Mouse (Mus musculus) retina, postnatal 1 day (tissue): ENCODE results near the gene Fbxl17.

Experiments
- DNase-seq: peaks from one replicate; pipeline ENCODE4 v3.0.0-alpha.2; 2012

Fbxl17 gene

DNA sequence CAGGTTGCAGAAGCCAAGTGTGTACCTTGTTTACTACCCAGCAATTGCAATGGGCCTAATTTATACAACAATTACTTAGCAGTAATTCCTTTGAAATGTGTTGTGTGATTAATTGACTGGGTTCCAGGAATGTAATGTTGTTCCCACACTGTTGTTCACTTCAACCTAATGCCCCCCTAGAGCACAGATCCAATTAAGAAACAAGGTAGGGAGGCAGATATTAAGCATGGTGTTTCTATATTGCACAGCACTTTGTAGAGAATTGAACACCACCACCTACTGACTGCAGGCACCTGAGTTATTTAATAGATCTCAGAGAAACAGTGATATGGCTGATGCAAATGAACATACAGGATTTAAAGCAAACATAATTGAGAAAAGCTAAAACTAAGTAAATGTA is 226.9 kb downstream of the Fbxl17 start:
- no peak for DNase-seq

DNA sequence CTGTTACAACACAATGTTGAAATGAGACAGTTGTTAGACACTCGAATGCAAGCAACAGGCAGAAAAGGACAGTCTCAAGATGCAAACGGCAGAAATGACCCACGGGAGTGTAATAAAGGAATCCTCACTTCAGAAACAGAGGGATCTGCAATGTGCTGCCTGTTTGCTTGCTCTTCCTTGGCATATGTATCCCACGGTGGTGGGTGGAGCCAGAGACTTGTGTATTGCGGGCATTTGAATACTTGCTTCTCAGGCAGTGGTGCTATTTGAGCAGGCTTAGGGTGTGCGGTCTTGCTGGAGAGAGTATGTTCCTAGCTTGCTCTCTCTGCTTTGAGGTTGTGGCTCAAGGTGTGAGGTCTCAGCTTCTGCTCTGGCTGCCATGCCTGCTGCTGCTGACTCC is 228.8 kb downstream of the Fbxl17 start:
- no peak for DNase-seq

- no peak for DNase-seq
Observed at GRCm38 (mm10) chr17:63270513-63270912, 229.3 kb downstream of the Fbxl17 start.

- DNase-seq: no peak
Observed at GRCm38 (mm10) chr17:63262674-63263073, 237.1 kb downstream of the Fbxl17 start.

DNA sequence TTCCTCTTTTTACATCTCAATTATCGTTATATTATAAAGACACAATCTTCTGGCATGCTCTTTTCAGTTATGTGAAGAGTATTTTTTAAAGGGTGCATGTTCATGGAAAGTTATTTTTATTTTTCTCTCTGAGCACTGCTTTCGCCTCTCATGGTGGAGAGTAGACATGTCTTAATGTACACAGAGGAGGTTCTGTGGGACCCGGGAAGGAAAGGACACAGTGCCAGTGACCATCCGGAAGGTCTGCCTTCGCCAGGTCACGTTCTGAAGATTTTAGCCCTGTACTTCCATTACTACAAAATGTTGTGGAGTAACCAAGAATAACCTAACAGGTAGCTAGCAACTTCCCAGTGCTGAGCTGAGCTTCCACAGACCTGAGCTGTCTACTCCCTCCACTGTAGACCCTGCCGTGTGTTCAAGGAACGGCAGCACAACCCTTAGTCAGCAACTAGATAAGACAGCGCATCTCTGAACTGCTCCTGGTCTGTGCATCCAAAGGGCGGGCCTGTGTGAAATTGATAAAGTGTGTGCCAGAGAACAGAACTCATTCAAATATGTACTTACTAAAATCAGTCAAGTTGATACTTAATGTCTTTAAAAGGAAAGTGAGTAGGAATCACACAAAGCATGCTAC is 238.2 kb downstream of the Fbxl17 start:
- no peak for DNase-seq

- DNase-seq: no peak
Observed at GRCm38 (mm10) chr17:63259091-63259490, 240.7 kb downstream of the Fbxl17 start.

GRCm38 (mm10) chr17:63246144-63246619 is 253.6 kb downstream of the Fbxl17 start:
- no peak for DNase-seq

DNA sequence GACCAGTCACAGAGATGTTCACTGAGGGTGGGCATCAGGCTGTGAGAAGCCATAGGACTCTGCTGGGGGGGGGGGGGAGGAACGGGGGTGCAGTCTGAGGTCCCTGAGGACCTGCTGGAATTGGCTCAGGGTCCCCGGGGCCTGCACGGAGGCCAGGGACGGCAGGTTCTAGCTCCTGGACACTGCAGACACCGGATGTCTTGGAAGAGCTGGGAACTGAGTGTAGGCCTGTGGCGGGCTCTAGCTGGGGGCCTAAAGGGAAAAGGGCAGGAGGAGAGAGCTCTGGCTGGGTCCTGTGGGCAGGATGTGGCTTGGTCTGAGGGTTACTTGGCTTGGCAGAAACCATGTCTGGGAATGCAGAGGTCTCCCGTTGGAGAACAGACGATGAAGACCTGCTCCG is 254.3 kb downstream of the Fbxl17 start:
- no peak for DNase-seq

- DNase-seq: no peak
Observed at GRCm38 (mm10) chr17:63242761-63243160, 257.1 kb downstream of the Fbxl17 start.

GRCm38 (mm10) chr17:63240731-63241106 is 259.1 kb downstream of the Fbxl17 start:
- DNase-seq: no peak

- DNase-seq: peak; percentile 11
Observed at GRCm38 (mm10) chr17:63240021-63240730, 259.6 kb downstream of the Fbxl17 start.

- DNase-seq: no peak
Observed at GRCm38 (mm10) chr17:63236846-63237245, 263.0 kb downstream of the Fbxl17 start.

- DNase-seq: no peak
Observed at GRCm38 (mm10) chr17:63236221-63236620, 263.6 kb downstream of the Fbxl17 start.

- DNase-seq: no peak
Observed at GRCm38 (mm10) chr17:63235821-63236220, 264.0 kb downstream of the Fbxl17 start.

- DNase-seq: peak; percentile 85
Observed at GRCm38 (mm10) chr17:63229111-63229510, 270.7 kb downstream of the Fbxl17 start.

- no peak for DNase-seq
Observed at GRCm38 (mm10) chr17:63226380-63226779, 273.4 kb downstream of the Fbxl17 start.

DNA sequence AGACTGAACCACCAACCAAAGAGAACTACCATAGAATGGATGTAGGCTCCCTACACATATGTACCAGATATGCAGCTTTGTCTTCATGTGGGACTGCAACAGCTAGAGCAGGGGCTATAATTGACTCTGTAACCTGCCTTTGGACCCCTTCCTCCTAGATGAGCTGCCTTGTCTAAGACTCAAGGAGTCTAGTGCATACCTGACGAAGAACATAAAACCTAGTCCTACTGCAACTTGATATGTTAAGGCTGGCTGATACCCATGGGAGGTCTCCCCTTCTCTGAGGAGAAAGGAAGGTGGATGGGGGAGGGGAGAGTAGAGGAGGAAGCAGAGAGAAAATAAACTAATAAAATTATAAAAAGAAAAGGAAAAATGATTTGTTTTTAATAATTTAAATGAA is 273.9 kb downstream of the Fbxl17 start:
- no peak for DNase-seq

DNA sequence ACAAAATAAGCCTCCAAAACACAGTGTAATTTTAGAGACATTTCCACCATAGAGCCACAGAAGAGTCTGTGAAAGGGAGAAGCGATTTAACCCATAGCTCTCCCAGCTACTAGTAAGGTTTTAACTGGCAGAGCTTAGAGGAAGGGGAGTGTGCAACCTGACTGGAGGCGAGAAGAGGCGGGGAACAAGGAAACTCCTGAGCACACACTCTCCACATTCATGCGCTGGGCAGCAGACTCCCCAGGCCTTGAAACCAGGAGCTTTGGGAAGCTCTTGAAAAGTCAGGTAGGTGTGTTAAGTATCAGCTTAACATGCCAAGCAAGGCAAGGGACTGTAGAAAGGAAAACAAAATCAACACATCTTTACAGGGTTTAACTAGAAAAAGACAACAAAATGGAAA is 276.1 kb downstream of the Fbxl17 start:
- DNase-seq: no peak

- no peak for DNase-seq
Observed at GRCm38 (mm10) chr17:63221632-63222031, 278.2 kb downstream of the Fbxl17 start.

- peak; percentile 18 for DNase-seq
Observed at GRCm38 (mm10) chr17:63220821-63221220, 279.0 kb downstream of the Fbxl17 start.

DNA sequence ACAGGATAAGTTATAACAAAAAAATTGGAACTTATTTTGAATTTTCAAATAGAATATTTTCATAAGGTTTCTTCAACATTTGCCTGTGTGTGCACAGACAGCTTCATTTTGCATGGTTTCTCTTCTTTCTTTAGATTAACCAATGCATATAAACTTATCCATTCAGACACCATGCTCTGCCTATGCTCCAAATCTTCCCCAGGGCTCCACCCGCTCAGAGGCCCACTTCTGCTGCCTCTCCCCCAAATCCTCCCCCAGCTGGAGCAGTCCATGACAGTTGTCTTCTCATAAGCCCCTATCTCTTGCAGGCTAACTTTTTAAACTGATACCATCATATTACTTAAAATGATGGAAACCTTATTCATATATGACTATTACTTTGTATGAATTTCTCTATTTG is 282.8 kb downstream of the Fbxl17 start:
- no peak for DNase-seq

DNA sequence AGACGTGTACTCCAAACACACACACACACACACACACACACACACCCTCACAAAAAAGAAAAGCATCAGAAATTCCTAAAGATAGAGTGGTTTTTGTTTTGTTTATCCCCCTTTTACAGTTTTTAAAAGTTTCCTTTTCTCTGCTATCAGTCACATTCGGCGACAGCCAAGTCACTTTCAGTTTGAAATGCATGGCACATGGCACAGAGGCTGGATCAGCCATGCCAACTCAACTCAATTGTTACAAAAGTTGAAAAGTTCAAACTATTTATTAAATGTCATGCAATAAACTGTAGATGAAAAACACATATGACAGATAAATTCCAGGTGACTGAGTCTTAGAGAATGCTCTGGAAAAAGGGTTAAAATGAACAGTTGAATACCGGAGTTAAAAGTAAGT is 287.8 kb downstream of the Fbxl17 start:
- no peak for DNase-seq

- no peak for DNase-seq
Observed at GRCm38 (mm10) chr17:63209151-63209550, 290.7 kb downstream of the Fbxl17 start.

DNA sequence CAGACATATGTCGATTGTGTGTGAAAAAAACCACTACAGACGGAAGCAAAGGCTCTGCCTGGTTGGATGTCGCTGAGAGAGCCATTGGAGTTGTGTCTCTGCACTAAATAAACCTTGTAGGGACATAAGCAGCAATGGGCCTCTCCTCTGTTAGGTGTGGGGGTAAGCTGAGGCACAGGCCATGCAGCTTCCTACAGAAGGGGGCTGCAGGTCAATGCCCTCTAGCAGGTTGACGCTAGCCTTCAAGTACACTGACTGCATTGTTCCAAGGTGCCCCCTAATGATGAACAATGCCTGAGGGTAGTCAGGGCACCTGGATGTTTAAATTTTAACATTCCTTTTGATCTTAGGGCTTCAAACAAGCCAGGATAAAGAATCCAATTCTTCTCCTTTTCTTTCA is 291.5 kb downstream of the Fbxl17 start:
- no peak for DNase-seq

DNA sequence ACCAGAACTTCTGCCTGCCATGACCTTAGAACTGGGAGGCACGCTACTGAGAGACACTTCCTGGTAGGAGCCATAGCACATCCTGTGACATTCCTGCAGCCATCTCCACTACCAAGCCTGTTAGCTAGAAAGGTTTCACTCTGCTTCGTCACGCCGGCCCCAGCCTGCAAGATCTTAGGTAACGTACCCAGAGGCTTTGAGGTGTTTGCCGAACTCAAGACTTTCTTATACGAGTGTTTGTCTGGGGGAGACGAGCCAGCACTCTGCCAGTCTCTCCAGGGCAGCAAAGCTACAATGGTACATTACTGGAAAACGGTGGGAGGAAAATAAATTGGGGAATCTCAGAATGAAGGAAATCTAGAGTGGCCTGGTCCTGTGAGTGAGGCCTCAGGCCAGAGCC is 292.1 kb downstream of the Fbxl17 start:
- no peak for DNase-seq
